Mouse (Mus musculus): ENCODE measurements around the gene Lcn4. TPM values are rescaled to one million over a fixed set of nuclear protein-coding genes. Genes with fewer than 3 reads are reported as not detected.

Gene Lcn4
- polyA plus RNA-seq, 1 experiment from 2014 or later: not detected

GRCm38 (mm10) chr2:26621246-26621645 is 49.8 kb downstream of the Lcn4 start:
- H3K4me3 ChIP-seq (replicated peaks; ENCODE audit: low read depth, low read length): no peak overlapping the region
- no peak overlapping the region for H3K9ac ChIP-seq (ENCODE audit: low read depth, low read length)
- TF ChIP-seq CTCF (IDR thresholded peaks at IDR 0.05; ENCODE audit: low read depth): no peak
- 37% methylated on average over 2 of the region's 2 CpGs for WGBS
- H3K27me3 ChIP-seq (ENCODE audit: insufficient read depth, low read length): no peaks in the 10 kb centered on the region
- no peaks in the 10 kb centered on the region for H3K4me1 ChIP-seq (replicated peaks; ENCODE audit: insufficient read depth, low read length)
- no peaks in the 10 kb centered on the region for H3K9me3 ChIP-seq (replicated peaks; ENCODE audit: low read length)
- no peak overlapping the region for H3K4me2 ChIP-seq (ENCODE audit: low read length)
- ATAC-seq (replicated peaks; ENCODE audit: low FRiP score, low read depth) (no peak), DNase-seq (ENCODE audit: low spot score) (no peak)
- H3K27ac ChIP-seq: no peak overlapping the region
- no peaks in the 10 kb centered on the region for H3K36me3 ChIP-seq (ENCODE audit: insufficient read depth, low read length)

DNA sequence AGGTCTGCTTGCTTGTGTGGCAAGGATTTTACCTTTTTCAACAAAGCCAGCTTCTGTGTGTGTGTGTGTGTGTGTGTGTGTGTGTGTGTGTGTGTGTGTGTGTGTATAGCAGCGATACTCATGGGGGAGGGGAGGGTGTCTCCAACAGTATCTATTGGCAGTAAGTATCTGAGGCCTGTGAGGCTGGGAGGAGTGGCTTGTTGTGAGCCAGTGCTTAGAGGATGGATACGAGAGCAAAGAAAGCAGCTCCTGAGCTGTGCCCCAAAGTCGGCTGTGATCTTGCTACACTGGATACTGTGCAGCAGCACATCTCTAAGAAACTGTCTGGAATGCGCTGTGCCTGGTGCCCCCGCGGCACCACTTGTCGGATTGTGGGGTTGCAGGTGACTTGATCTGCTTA is 53.2 kb downstream of the Lcn4 start:
- Histone ChIP-seq H3K4me1 (replicated peaks; ENCODE audit: insufficient read depth, low read length) (no peaks in the 10 kb centered on the region), H3K27ac (no peak overlapping the region), H3K9ac (ENCODE audit: low read depth, low read length) (no peak overlapping the region), H3K4me2 (ENCODE audit: low read length) (no peak overlapping the region), H3K4me3 (replicated peaks; ENCODE audit: low read depth, low read length) (no peak overlapping the region), H3K9me3 (replicated peaks; ENCODE audit: low read length) (no peaks in the 10 kb centered on the region), H3K27me3 (ENCODE audit: insufficient read depth, low read length) (no peaks in the 10 kb centered on the region), H3K36me3 (ENCODE audit: insufficient read depth, low read length) (no peaks in the 10 kb centered on the region)
- WGBS: 57% methylated on average over 6 of the region's 7 CpGs
- TF ChIP-seq CTCF (IDR thresholded peaks at IDR 0.05; ENCODE audit: low read depth): no peak
- no peak for DNase-seq (ENCODE audit: low spot score)
- no peak for ATAC-seq (replicated peaks; ENCODE audit: low FRiP score, low read depth)

Other genes starting within 250 kb of the Lcn4 start
- gene Sec16a, start 226.1 kb downstream of the Lcn4 start, polyA plus RNA-seq (2015; fragmentation: Nextera tagmentation; extraction: Ambion mirVana): 16.4 and 16.6 TPM in 2 replicates
- 12.1 and 12.9 TPM in 2 replicates for gene Notch1, start 154.6 kb downstream of the Lcn4 start, polyA plus RNA-seq (2015; fragmentation: Nextera tagmentation; extraction: Ambion mirVana)
- 199 and 211 TPM in 2 replicates for gene Egfl7, start 91.3 kb downstream of the Lcn4 start, polyA plus RNA-seq (2015; fragmentation: Nextera tagmentation; extraction: Ambion mirVana)
- not detected in 2 replicates for gene Gm20532, start 84.6 kb downstream of the Lcn4 start, polyA plus RNA-seq (2015; fragmentation: Nextera tagmentation; extraction: Ambion mirVana)
- 53.8 and 57.1 TPM in 2 replicates for gene Agpat2, start 66.9 kb downstream of the Lcn4 start, polyA plus RNA-seq (2015; fragmentation: Nextera tagmentation; extraction: Ambion mirVana)
- gene Fam69b, start 42.8 kb downstream of the Lcn4 start, polyA plus RNA-seq (2015; fragmentation: Nextera tagmentation; extraction: Ambion mirVana): 27.3 and 29.5 TPM in 2 replicates
- gene Abo, start 193.7 kb upstream of the Lcn4 start, polyA plus RNA-seq (2015; fragmentation: Nextera tagmentation; extraction: Ambion mirVana): not detected in 2 replicates
- 19.6 and 21.2 TPM in 2 replicates for gene Surf6, start 231.6 kb upstream of the Lcn4 start, polyA plus RNA-seq (2015; fragmentation: Nextera tagmentation; extraction: Ambion mirVana)
- 38.6 and 42.2 TPM in 2 replicates for gene Med22, start 239.4 kb upstream of the Lcn4 start, polyA plus RNA-seq (2015; fragmentation: Nextera tagmentation; extraction: Ambion mirVana)
- 668 and 686 TPM in 2 replicates for gene Rpl7a, start 239.5 kb upstream of the Lcn4 start, polyA plus RNA-seq (2015; fragmentation: Nextera tagmentation; extraction: Ambion mirVana)
- 37.2 and 39.4 TPM in 2 replicates for gene Surf2, start 245.1 kb upstream of the Lcn4 start, polyA plus RNA-seq (2015; fragmentation: Nextera tagmentation; extraction: Ambion mirVana)
- gene Surf1, start 245.2 kb upstream of the Lcn4 start, polyA plus RNA-seq (2015; fragmentation: Nextera tagmentation; extraction: Ambion mirVana): 62.5 and 64.1 TPM in 2 replicates

Measured in kidney, postnatal 0 days (tissue).